Mouse (Mus musculus) ES-E14 (cell line): ENCODE results near the gene Nelfb.

Experiments
- CHD2 ChIP-seq: IDR thresholded peaks from 2 replicates; pipeline ENCODE4 v1.6.1; 2014; ENCODE audit warnings: mild to moderate bottlenecking, low read depth, low read length, inconsistent platforms
- HCFC1 ChIP-seq: IDR thresholded peaks from 2 replicates; pipeline ENCODE4 v1.6.1; 2012; ENCODE audit warnings: low read length, inconsistent platforms, borderline replicate concordance; ENCODE audit not compliant: insufficient read depth
- MAFK ChIP-seq: IDR thresholded peaks from 2 replicates; pipeline ENCODE4 v1.6.1; 2014; ENCODE audit warnings: mild to moderate bottlenecking, low read depth, low read length, inconsistent platforms; ENCODE audit not compliant: insufficient read depth
- ZC3H11A ChIP-seq: IDR thresholded peaks from 2 replicates; pipeline ENCODE4 v1.6.1; 2012; ENCODE audit warnings: low read depth, mild to moderate bottlenecking, inconsistent platforms, low read length, borderline replicate concordance
- ZNF384 ChIP-seq: IDR thresholded peaks from 2 replicates; pipeline ENCODE4 v1.6.1; 2012; ENCODE audit warnings: low read depth, low read length, inconsistent platforms

DNA sequence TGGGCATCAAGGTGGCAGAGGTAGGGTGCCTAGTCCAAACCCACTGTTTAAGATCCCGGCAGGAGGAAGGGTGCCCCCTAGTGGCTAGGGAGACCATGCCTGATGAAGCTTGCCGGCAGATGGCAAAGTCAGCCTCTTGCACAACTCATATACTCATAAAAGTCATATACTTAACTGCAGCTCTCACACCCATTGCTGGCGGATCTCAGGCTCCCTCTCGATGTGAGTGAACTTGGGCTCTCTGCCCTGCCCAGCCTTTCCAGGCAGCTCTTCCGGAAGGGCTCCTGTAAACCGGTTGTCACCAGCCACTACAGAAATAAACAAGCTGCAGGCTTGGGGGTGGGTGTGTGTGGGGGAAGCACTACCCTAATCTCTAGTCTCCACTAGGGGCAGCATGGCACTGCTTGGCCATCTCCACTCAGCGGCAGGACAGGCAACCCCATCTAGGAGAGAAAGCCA is 17.2 kb upstream of the Nelfb start:
- TF ChIP-seq ZC3H11A (no peak), ZNF384 (no peak), HCFC1 (peak; percentile 71; the same call in 1 of the 2 replicates), MAFK (0 out of 2 replicates have a peak, but pooled peaks have one; percentile 20), CHD2 (no peak)
